Mouse (Mus musculus): ENCODE results near the gene Rpl23a. TPM values are rescaled to one million over a fixed set of nuclear protein-coding genes. Genes with fewer than 3 reads are reported as not detected.

Gene Rpl23a
- polyA plus RNA-seq, 1 experiment from 2014 or later = 732 TPM

DNA sequence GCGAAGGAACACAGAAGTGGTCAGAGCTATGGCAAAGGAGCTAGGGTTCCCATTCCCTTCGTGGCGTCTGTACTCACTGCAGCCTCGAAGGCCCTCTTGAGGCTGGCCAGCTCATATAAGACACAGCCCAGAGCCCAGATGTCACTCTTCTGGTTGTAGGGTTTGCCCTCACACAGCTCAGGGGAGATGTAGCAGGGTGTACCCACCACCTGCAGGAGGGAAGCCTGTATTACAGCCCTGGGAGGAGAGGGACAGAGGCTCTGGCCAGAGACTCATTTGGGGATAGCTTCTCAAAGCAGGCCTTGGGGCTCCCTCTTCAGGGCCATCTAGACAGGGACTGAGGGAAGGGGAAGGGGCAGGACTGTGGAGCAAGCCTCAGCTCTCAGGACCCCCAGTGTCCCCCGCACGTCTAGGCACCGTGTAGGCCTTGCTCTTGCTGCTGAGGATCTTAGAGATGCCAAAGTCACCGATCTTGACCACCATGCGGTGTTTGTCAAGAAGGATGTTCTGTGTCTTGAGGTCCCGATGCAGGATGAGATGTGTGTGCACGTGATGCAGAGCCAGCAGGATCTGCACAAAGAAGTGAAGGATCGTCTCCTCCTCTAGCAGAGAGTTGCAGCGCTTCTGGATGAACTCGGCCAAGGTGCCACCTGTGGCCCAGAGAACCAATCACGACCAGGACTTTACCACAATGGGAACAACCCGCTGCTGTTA lies 11.2 kb downstream of the Rpl23a start:
- Histone ChIP-seq H3K4me3 (ENCODE audit: low read depth, low read length) (no peak overlapping the region), H3K4me2 (ENCODE audit: low read depth, low read length) (no peak overlapping the region), H3K9ac (replicated peaks) (no peak overlapping the region), H3K27ac (ENCODE audit: low read depth) (no peak overlapping the region), H3K27me3 (ENCODE audit: insufficient read depth, low read length) (no peaks in the 10 kb centered on the region), H3K36me3 (replicated peaks; ENCODE audit: insufficient read depth, low read length) (peaks cover 3% of the 10 kb centered on the region; the same call in 1 of the 2 replicates), H3K9me3 (ENCODE audit: low read length) (no peaks in the 10 kb centered on the region), H3K4me1 (ENCODE audit: insufficient read depth) (peaks cover 34% of the 10 kb centered on the region)
- TF ChIP-seq CTCF (IDR thresholded peaks at IDR 0.05; ENCODE audit: low read depth) = peak; percentile 61
- no peak for TF ChIP-seq EP300 (IDR thresholded peaks at IDR 0.05; ENCODE audit: low read depth)
- no peak for ATAC-seq
- WGBS (ENCODE audit: insufficient replicate concordance) = 88% methylated on average over 16 of the region's 16 CpGs
- peak; percentile 33 for DNase-seq

DNA sequence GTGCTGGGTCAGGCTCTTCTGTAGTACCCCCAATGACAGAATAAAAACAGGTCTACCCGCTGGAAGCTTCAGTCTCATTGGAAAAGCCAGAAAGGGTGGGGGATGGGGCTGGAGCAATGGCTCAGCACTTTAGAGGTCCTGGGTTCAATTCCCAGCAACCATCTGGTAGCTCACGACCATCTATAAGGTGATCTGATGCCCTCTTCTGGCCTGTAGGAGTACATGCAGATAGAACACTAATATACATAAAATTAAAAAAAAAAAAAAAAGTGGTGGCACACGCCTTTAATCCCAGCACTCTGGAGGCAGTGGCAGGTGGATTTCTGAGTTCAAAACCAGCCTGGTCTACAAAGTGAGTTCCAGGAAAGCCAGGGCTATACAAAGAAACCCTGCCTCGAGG lies 12.1 kb downstream of the Rpl23a start:
- Histone ChIP-seq H3K27ac (ENCODE audit: low read depth) (no peak overlapping the region), H3K9ac (replicated peaks) (no peak overlapping the region), H3K4me1 (ENCODE audit: insufficient read depth) (peaks cover 39% of the 10 kb centered on the region), H3K27me3 (ENCODE audit: insufficient read depth, low read length) (no peaks in the 10 kb centered on the region), H3K4me3 (ENCODE audit: low read depth, low read length) (no peak overlapping the region), H3K36me3 (replicated peaks; ENCODE audit: insufficient read depth, low read length) (peaks cover 3% of the 10 kb centered on the region; the same call in 1 of the 2 replicates), H3K9me3 (ENCODE audit: low read length) (no peaks in the 10 kb centered on the region), H3K4me2 (ENCODE audit: low read depth, low read length) (no peak overlapping the region)
- DNase-seq (peak; percentile 11), ATAC-seq (no peak)
- no peak for TF ChIP-seq EP300 (IDR thresholded peaks at IDR 0.05; ENCODE audit: low read depth)
- TF ChIP-seq CTCF (IDR thresholded peaks at IDR 0.05; ENCODE audit: low read depth) = peak; percentile 49
- 69% methylated on average over 4 of the region's 4 CpGs for WGBS (ENCODE audit: insufficient replicate concordance)

DNA sequence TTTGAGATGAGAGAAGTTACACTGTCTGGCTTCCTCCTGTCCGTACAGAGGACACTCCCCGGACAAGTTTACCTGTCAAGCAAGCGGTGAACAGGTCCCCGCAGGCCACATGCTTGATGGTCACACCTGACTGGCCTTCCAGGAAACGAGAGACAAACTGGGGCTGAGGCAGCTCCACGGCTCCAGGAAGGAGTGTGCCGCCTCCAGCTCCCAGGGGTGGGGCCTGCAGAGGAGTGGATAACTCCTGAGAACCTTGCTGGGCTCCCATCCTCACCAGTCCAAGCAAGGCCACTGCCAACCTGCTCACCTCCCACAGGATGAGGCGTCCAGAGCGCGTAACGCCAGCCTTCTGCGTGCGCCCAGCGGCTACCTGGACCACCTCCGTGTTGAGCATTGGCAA lies 13.1 kb downstream of the Rpl23a start:
- WGBS (ENCODE audit: insufficient replicate concordance) = 89% methylated on average over 15 of the region's 15 CpGs
- TF ChIP-seq EP300 (IDR thresholded peaks at IDR 0.05; ENCODE audit: low read depth) (no peak), CTCF (IDR thresholded peaks at IDR 0.05; ENCODE audit: low read depth) (no peak)
- DNase-seq (peak; percentile 13), ATAC-seq (no peak)
- Histone ChIP-seq H3K4me2 (ENCODE audit: low read depth, low read length) (no peak overlapping the region), H3K36me3 (replicated peaks; ENCODE audit: insufficient read depth, low read length) (peaks cover 3% of the 10 kb centered on the region; the same call in 1 of the 2 replicates), H3K4me1 (ENCODE audit: insufficient read depth) (peaks cover 42% of the 10 kb centered on the region), H3K27ac (ENCODE audit: low read depth) (no peak overlapping the region), H3K9me3 (ENCODE audit: low read length) (no peaks in the 10 kb centered on the region), H3K4me3 (ENCODE audit: low read depth, low read length) (no peak overlapping the region), H3K27me3 (ENCODE audit: insufficient read depth, low read length) (no peaks in the 10 kb centered on the region), H3K9ac (replicated peaks) (no peak overlapping the region)

DNA sequence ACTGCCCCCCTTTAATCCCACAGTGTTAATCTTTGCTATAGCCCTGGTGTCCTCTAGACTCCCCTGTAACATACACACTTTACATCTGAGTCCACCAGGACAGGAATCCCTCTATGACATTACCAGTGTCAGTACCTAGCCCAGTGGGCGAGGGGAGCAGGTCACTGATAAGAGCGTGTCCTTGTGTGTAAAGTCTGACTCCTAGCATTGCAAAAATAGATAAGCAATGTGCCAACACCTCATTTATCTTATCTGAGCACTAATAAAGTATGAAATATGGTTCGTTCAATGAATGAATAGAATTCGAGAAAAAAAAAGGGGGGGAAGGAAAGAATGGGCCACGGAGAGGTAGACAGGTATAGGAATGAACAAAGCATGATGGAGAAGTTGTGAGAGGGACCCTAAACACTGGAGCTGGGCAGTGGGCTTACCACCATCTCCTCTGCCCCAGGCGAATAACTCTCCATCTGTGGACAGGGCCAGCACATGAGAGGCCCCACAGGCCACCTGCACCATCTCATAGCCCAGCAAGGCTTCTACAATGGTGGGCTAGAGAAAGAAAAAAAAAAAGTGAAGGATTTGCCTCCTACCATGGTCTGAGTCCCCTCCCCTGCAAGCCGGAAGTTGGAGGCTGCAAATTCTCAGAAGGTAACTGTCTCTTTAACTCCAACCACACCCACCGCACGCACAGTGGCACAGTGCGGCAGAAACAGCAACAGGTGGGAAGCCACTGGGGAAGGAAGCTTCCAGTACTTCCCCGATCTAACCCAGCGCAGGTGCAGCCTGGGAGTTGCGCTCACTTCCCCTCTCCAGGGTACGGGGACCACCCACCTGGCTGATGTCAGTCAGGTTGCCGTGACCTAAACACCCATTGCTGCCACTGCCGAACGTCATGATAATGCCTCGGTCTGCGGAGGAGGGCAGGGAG lies 14.6 kb downstream of the Rpl23a start:
- DNase-seq = peak; percentile 60
- Histone ChIP-seq H3K9ac (replicated peaks) (peak overlapping the region; percentile 8; the same call in 1 of the 2 replicates), H3K36me3 (replicated peaks; ENCODE audit: insufficient read depth, low read length) (peaks cover 3% of the 10 kb centered on the region; the same call in 1 of the 2 replicates), H3K27ac (ENCODE audit: low read depth) (peak overlapping the region; percentile 51), H3K4me3 (ENCODE audit: low read depth, low read length) (peak overlapping the region; percentile 29), H3K27me3 (ENCODE audit: insufficient read depth, low read length) (no peaks in the 10 kb centered on the region), H3K9me3 (ENCODE audit: low read length) (no peaks in the 10 kb centered on the region), H3K4me1 (ENCODE audit: insufficient read depth) (peaks cover 36% of the 10 kb centered on the region), H3K4me2 (ENCODE audit: low read depth, low read length) (peak overlapping the region; percentile 68)
- ATAC-seq = 0 out of 2 replicates have a peak, but pooled peaks have one; percentile 8
- TF ChIP-seq CTCF (IDR thresholded peaks at IDR 0.05; ENCODE audit: low read depth) (no peak), EP300 (IDR thresholded peaks at IDR 0.05; ENCODE audit: low read depth) (peak; percentile 84)
- WGBS (ENCODE audit: insufficient replicate concordance) = 34% methylated on average over 19 of the region's 19 CpGs

DNA sequence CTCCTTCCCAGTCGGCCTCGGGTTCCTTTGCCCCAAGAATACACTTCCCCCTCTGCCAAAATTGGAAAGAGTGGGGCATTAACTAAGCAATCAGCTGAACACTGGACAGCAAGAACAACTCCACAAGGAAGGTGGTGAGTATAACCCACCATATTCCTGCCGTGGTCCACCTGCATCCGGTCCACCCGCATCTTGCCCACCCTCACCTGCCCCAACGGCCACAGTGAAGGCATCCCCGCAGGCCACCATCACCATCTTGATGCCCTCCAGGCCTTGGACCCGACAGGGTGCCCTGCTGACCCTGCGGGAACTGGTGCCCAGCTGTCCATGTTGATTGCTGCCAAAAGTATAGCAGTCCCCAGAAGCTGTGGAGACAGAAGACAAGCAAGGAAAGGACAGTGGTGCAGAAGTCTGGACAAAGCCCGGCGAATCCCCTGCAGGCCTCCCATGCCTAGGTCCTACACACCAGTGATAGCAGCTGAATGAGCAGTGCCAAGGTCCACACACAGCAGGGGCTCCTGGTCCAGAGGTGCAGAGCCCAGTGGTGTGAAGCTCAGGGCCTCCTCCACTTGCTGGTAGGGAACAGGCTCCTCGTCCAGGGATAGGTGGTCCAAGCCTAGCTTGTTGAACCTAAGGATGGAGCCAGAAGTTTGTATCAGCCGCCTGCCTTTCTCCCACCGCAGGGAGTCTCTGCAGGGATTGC lies 16.0 kb downstream of the Rpl23a start:
- H3K4me1 ChIP-seq (ENCODE audit: insufficient read depth) = peaks cover 48% of the 10 kb centered on the region
- WGBS (ENCODE audit: insufficient replicate concordance) = 93% methylated on average over 14 of the region's 14 CpGs
- H3K9me3 ChIP-seq (ENCODE audit: low read length) = no peaks in the 10 kb centered on the region
- no peaks in the 10 kb centered on the region for H3K27me3 ChIP-seq (ENCODE audit: insufficient read depth, low read length)
- DNase-seq (peak; percentile 11), ATAC-seq (no peak)
- no peak overlapping the region for H3K9ac ChIP-seq (replicated peaks)
- H3K36me3 ChIP-seq (replicated peaks; ENCODE audit: insufficient read depth, low read length) = peaks cover 3% of the 10 kb centered on the region; the same call in 1 of the 2 replicates
- TF ChIP-seq EP300 (IDR thresholded peaks at IDR 0.05; ENCODE audit: low read depth) (no peak), CTCF (IDR thresholded peaks at IDR 0.05; ENCODE audit: low read depth) (no peak)
- no peak overlapping the region for H3K4me2 ChIP-seq (ENCODE audit: low read depth, low read length)
- 0 out of 2 replicates have a peak overlapping the region, but pooled peaks have one; percentile 30 for H3K27ac ChIP-seq (ENCODE audit: low read depth)
- no peak overlapping the region for H3K4me3 ChIP-seq (ENCODE audit: low read depth, low read length)
